Comparison of ENCODE assay signal across 23 mouse cellular contexts in the genomic region with DNA sequence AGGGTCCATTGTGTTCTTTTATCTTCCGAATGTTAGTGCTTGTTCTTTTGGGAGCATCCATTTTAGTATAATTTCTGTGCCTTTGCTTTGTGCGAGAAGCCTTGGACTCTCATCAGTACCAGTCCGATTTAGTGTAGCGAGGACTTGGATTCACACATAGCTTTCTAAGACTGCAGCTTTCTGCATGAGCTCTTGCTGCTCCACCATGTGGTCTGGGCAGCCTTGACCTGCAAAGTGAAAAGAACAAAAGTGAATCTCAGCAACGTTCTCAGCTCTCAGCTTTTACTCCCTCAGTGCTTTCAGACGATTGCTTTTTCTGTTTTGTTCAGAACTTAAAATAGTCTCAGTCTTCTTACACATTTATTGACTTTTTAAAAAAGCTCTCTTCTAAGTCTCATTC.
DNase-seq lines count a peak whose midpoint lies in the region; ATAC-seq and TF ChIP-seq lines count a peak whose summit lies in the region.
"Had no signal": no experiment of that assay in that cellular context is flagged by ENCODE, and none has a peak within 500 bp of the region (broad histone marks: within the 10 kb centered on the region; RNA-seq: fewer than 3 reads in every experiment).

No protein-coding gene starts in this region.

- no peak for ATAC-seq in heart, postnatal 0 days (ENCODE audit: insufficient read depth, low read depth)
- no peak for ATAC-seq in midbrain, embryonic 14.5 days (ENCODE audit: low FRiP score, low TSS enrichment)
- ATAC-seq in midbrain, embryonic 15.5 days (replicated peaks) = no peak
- no peak for ATAC-seq in stomach, postnatal 0 days (ENCODE audit: low FRiP score, low TSS enrichment)
- ATAC-seq: activated CD4-positive, CD25-positive, alpha-beta regulatory T cell, adult 4 months; hindbrain, embryonic 16.5 days had no signal

- TF ChIP-seq CTCF in heart, postnatal 0 days (IDR thresholded peaks at IDR 0.05; ENCODE audit: low read depth) = peak; percentile 21; the same call in 1 of the 2 replicates
- TF ChIP-seq CTCF in stomach, postnatal 0 days (IDR thresholded peaks at IDR 0.05; ENCODE audit: low read depth) = peak; percentile 27

- DNase-seq in embryo, embryonic 10 days (ENCODE audit: low spot score) = peak; percentile 22
- DNase-seq in embryo, embryonic 9.5 days (ENCODE audit: extremely low spot score) = no peak
- no peak for DNase-seq in heart, postnatal 0 days (ENCODE audit: low spot score)
- no peak for DNase-seq in heart, postnatal 36 days
- DNase-seq in midbrain, embryonic 14.5 days = peak; percentile 13
- DNase-seq in stomach, postnatal 0 days (ENCODE audit: low spot score) = no peak
- DNase-seq in cerebellum, postnatal 36 days = no peak
- DNase-seq: cerebellum, adult 8-10 months; gastrocnemius, postnatal 36 days; heart, postnatal 4 days; kidney, adult 8-10 months; lung, adult 2 months; lung, postnatal 4 days; right cerebral cortex, adult 18-20 months had no signal

- no peak for TF ChIP-seq EP300 in heart, postnatal 0 days (IDR thresholded peaks at IDR 0.05; ENCODE audit: low read depth)
- no peak for TF ChIP-seq EP300 in stomach, postnatal 0 days (optimal IDR thresholded peaks at IDR 0.05)

- H3K9ac ChIP-seq in heart, postnatal 0 days (replicated peaks; ENCODE audit: low read depth, low read length) = no peak overlapping the region
- H3K9ac ChIP-seq in midbrain, embryonic 14.5 days (replicated peaks; ENCODE audit: low read length) = no peak overlapping the region
- H3K9ac ChIP-seq in midbrain, embryonic 15.5 days = no peak overlapping the region
- H3K9ac ChIP-seq in stomach, postnatal 0 days (ENCODE audit: low read length) = no peak overlapping the region
- H3K9ac ChIP-seq: forebrain, embryonic 12.5 days; midbrain, embryonic 12.5 days had no signal

- peaks cover 24% of the 10 kb centered on the region for H3K4me1 ChIP-seq in heart, postnatal 0 days (ENCODE audit: control insufficient read depth, insufficient read depth)
- H3K4me1 ChIP-seq in midbrain, embryonic 14.5 days (ENCODE audit: control insufficient read depth, insufficient read depth, low read length) = 0 out of 2 replicates have a peak, but pooled peaks cover 4% of the 10 kb centered on the region
- 0 out of 2 replicates have a peak, but pooled peaks cover 7% of the 10 kb centered on the region for H3K4me1 ChIP-seq in midbrain, embryonic 15.5 days
- no peaks in the 10 kb centered on the region; the same call in 1 of the 2 replicates for H3K4me1 ChIP-seq in stomach, postnatal 0 days (replicated peaks; ENCODE audit: control insufficient read depth, insufficient read depth)

- WGBS in heart, postnatal 0 days = 53% methylated on average over 6 of the region's 6 CpGs
- WGBS in midbrain, embryonic 14.5 days = 38% methylated on average over 6 of the region's 6 CpGs
- WGBS in midbrain, embryonic 15.5 days = 33% methylated on average over 6 of the region's 6 CpGs
- WGBS in stomach, postnatal 0 days = 63% methylated on average over 6 of the region's 6 CpGs

- no peak overlapping the region for H3K4me3 ChIP-seq in heart, postnatal 0 days (ENCODE audit: low read depth, low read length)
- H3K4me3 ChIP-seq in midbrain, embryonic 14.5 days (replicated peaks; ENCODE audit: low read depth, low read length) = no peak overlapping the region
- H3K4me3 ChIP-seq in midbrain, embryonic 15.5 days = no peak overlapping the region
- H3K4me3 ChIP-seq in stomach, postnatal 0 days (ENCODE audit: low read depth, low read length) = no peak overlapping the region
- H3K4me3 ChIP-seq: forebrain, embryonic 12.5 days; left cerebral cortex, adult 2 months; limb, embryonic 10.5 days; midbrain, embryonic 12.5 days had no signal

- no peak overlapping the region for H3K27ac ChIP-seq in heart, postnatal 0 days (ENCODE audit: low read depth)
- no peak overlapping the region for H3K27ac ChIP-seq in midbrain, embryonic 14.5 days (replicated peaks; ENCODE audit: low read depth, low read length)
- no peak overlapping the region for H3K27ac ChIP-seq in midbrain, embryonic 15.5 days
- H3K27ac ChIP-seq in stomach, postnatal 0 days (replicated peaks) = no peak overlapping the region
- H3K27ac ChIP-seq: forebrain, embryonic 12.5 days; left cerebral cortex, adult 2 months; limb, embryonic 10.5 days; midbrain, embryonic 12.5 days had no signal

- no peaks in the 10 kb centered on the region for H3K9me3 ChIP-seq in heart, postnatal 0 days (replicated peaks; ENCODE audit: control insufficient read depth, low read length)
- no peaks in the 10 kb centered on the region for H3K9me3 ChIP-seq in midbrain, embryonic 14.5 days (ENCODE audit: control insufficient read depth, low read length)
- no peaks in the 10 kb centered on the region for H3K9me3 ChIP-seq in midbrain, embryonic 15.5 days
- H3K9me3 ChIP-seq in stomach, postnatal 0 days (ENCODE audit: control insufficient read depth, low read length) = no peaks in the 10 kb centered on the region
- H3K9me3 ChIP-seq: forebrain, embryonic 12.5 days; limb, embryonic 10.5 days; midbrain, embryonic 12.5 days had no signal

- 0 out of 2 replicates have a peak, but pooled peaks cover under 1% of the 10 kb centered on the region for H3K36me3 ChIP-seq in heart, postnatal 0 days (replicated peaks; ENCODE audit: control insufficient read depth, insufficient read depth, low read length)
- H3K36me3 ChIP-seq in midbrain, embryonic 14.5 days (ENCODE audit: control insufficient read depth, insufficient read depth, low read length) = no peaks in the 10 kb centered on the region
- H3K36me3 ChIP-seq in midbrain, embryonic 15.5 days (replicated peaks) = no peaks in the 10 kb centered on the region
- no peaks in the 10 kb centered on the region for H3K36me3 ChIP-seq in stomach, postnatal 0 days (ENCODE audit: control insufficient read depth, insufficient read depth, low read length)
- H3K36me3 ChIP-seq: forebrain, embryonic 12.5 days; limb, embryonic 10.5 days; midbrain, embryonic 12.5 days had no signal

- intact Hi-C loops in heart, postnatal 36 days (cut with DNase I) = no loop called here

- no peaks in the 10 kb centered on the region for H3K27me3 ChIP-seq in heart, postnatal 0 days (ENCODE audit: control insufficient read depth, insufficient read depth, low read length)
- no peaks in the 10 kb centered on the region for H3K27me3 ChIP-seq in midbrain, embryonic 14.5 days (ENCODE audit: control insufficient read depth, insufficient read depth, low read length)
- H3K27me3 ChIP-seq in midbrain, embryonic 15.5 days (replicated peaks) = no peaks in the 10 kb centered on the region
- H3K27me3 ChIP-seq in stomach, postnatal 0 days (ENCODE audit: control insufficient read depth, insufficient read depth, low read length) = no peaks in the 10 kb centered on the region
- H3K27me3 ChIP-seq: forebrain, embryonic 12.5 days; midbrain, embryonic 12.5 days; Patski had no signal

- no peak overlapping the region for H3K4me2 ChIP-seq in heart, postnatal 0 days (ENCODE audit: low read depth, low read length)
- H3K4me2 ChIP-seq in midbrain, embryonic 14.5 days (ENCODE audit: low read length) = no peak overlapping the region
- H3K4me2 ChIP-seq in midbrain, embryonic 15.5 days = no peak overlapping the region
- no peak overlapping the region for H3K4me2 ChIP-seq in stomach, postnatal 0 days (replicated peaks; ENCODE audit: low read depth)
- H3K4me2 ChIP-seq: forebrain, embryonic 12.5 days; liver, embryonic 11.5 days; midbrain, embryonic 12.5 days had no signal

Comparison
In these comparisons a context has a peak if more than half of its experiments do, and no peak if none do; other contexts are left out.
1. DNase-seq: peak in embryo, embryonic 10 days (single experiment) and midbrain, embryonic 14.5 days (single experiment); none in embryo, embryonic 9.5 days (single experiment), heart, postnatal 0 days (single experiment), heart, postnatal 36 days (0 of 2), stomach, postnatal 0 days (single experiment) and cerebellum, postnatal 36 days (0 of 2).